Mouse (Mus musculus) hindbrain, embryonic 16.5 days (tissue): ENCODE data around the gene Gpr3. TPM values are rescaled to one million over a fixed set of nuclear protein-coding genes. Genes with fewer than 3 reads are reported as not detected.
A peak's percentile ranks its signal among the peaks of the same experiment; 100 is the strongest.

Experiments
- ATAC-seq: fragments of 200-750 bp; cut with Nextera tagmentation; 2 replicates; pipeline ENCODE4 v1.8.0; 2017; ENCODE audit warnings: moderate TSS enrichment, moderate library complexity
- H3K27ac ChIP-seq: fragments of 300-500 bp; sonication (generic); 2 replicates; pipeline ENCODE4 v1.5.1; 2014; ENCODE audit warnings: low read depth, mild to moderate bottlenecking, control low read depth, low read length, moderate library complexity
- H3K27me3 ChIP-seq: fragments of 300-500 bp; sonication (generic); replicated peaks from 2 replicates; pipeline ENCODE4 v1.6.1; 2014; ENCODE audit warnings: low read length; ENCODE audit not compliant: control insufficient read depth, insufficient read depth
- H3K36me3 ChIP-seq: fragments of 300-500 bp; sonication (generic); 2 replicates; pipeline ENCODE4 v1.6.1; 2014; ENCODE audit warnings: mild to moderate bottlenecking, low read length, moderate library complexity, mixed read lengths; ENCODE audit not compliant: control insufficient read depth, insufficient read depth
- H3K4me1 ChIP-seq: fragments of 300-500 bp; sonication (generic); 2 replicates; pipeline ENCODE4 v1.6.1; 2014; ENCODE audit warnings: low read depth, low read length; ENCODE audit not compliant: control insufficient read depth, insufficient read depth
- H3K4me2 ChIP-seq: fragments of 300-500 bp; sonication (generic); 2 replicates; pipeline ENCODE4 v1.6.1; 2014; ENCODE audit warnings: mild to moderate bottlenecking, low read length, control low read depth, moderate library complexity
- H3K4me3 ChIP-seq: fragments of 300-500 bp; sonication (generic); 2 replicates; pipeline ENCODE4 v1.5.1; 2014; ENCODE audit warnings: mild to moderate bottlenecking, low read length, control low read depth, moderate library complexity
- H3K9ac ChIP-seq: fragments of 300-500 bp; sonication (generic); 2 replicates; pipeline ENCODE4 v1.6.1; 2014; ENCODE audit warnings: low read depth, mild to moderate bottlenecking, control low read depth, low read length, moderate library complexity
- H3K9me3 ChIP-seq: fragments of 300-500 bp; sonication (generic); 2 replicates; pipeline ENCODE4 v1.6.1; 2014; ENCODE audit warnings: mild to moderate bottlenecking, low read length, moderate library complexity; ENCODE audit not compliant: control insufficient read depth
- WGBS: fragments of 180-500 bp; shearing (Covaris S2); extraction: QIAGEN DNeasy Blood & Tissue Kit; methylation state at CpG from one replicate; pipeline ENCODE4 v1.1.7; 2014; 5-methylcytosine and 5-hydroxymethylcytosine counted together
- microRNA-seq: library from miRNA; unstranded; fragments of <30 nt; microRNA quantifications from one replicate; pipeline ENCODE4, GENCODE M21; 2017
- polyA plus RNA-seq: library from polyadenylated mRNA; unstranded; fragments of >200 nt; fragmentation: Nextera tagmentation; extraction: Ambion mirVana; gene quantifications from 2 replicates; pipeline ENCODE4 v1.2.1, GENCODE M21; 2015

The Gpr3 gene
- polyA plus RNA-seq, 1 experiment from 2014 or later: 2.5 TPM

GRCm38 (mm10) chr4:133170056-133170524, 42.2 kb downstream of the Gpr3 start:
- H3K4me3 ChIP-seq: no peak overlapping the region
- H3K4me2 ChIP-seq: no peak overlapping the region
- H3K36me3 ChIP-seq: no peaks in the 10 kb centered on the region
- WGBS: 75% methylated on average over 3 of the region's 3 CpGs
- H3K27me3 ChIP-seq: no peaks in the 10 kb centered on the region
- H3K4me1 ChIP-seq: no peaks in the 10 kb centered on the region; the same call in 1 of the 2 replicates
- no peak overlapping the region; the same call in 1 of the 2 replicates for H3K27ac ChIP-seq
- H3K9me3 ChIP-seq: no peaks in the 10 kb centered on the region
- no peak overlapping the region for H3K9ac ChIP-seq
- no peak for ATAC-seq

- no peak overlapping the region; the same call in 1 of the 2 replicates for H3K27ac ChIP-seq
- H3K4me2 ChIP-seq: no peak overlapping the region
- no peak for ATAC-seq
- H3K4me3 ChIP-seq: no peak overlapping the region
- 86% methylated on average over 10 of the region's 10 CpGs for WGBS
- H3K4me1 ChIP-seq: no peaks in the 10 kb centered on the region; the same call in 1 of the 2 replicates
- H3K36me3 ChIP-seq: no peaks in the 10 kb centered on the region
- no peak overlapping the region for H3K9ac ChIP-seq
- no peaks in the 10 kb centered on the region for H3K27me3 ChIP-seq
- no peaks in the 10 kb centered on the region for H3K9me3 ChIP-seq
These were observed 42.9 kb downstream of the Gpr3 start for GRCm38 (mm10) chr4:133169237-133170055.

- Histone ChIP-seq H3K27me3 (no peaks in the 10 kb centered on the region), H3K4me3 (no peak overlapping the region), H3K36me3 (no peaks in the 10 kb centered on the region), H3K9me3 (no peaks in the 10 kb centered on the region), H3K4me2 (no peak overlapping the region), H3K27ac (0 out of 2 replicates have a peak overlapping the region, but pooled peaks have one; percentile 12), H3K4me1 (no peaks in the 10 kb centered on the region; the same call in 1 of the 2 replicates), H3K9ac (no peak overlapping the region)
- WGBS: 90% methylated on average over 9 of the region's 9 CpGs
- no peak for ATAC-seq
These were observed 45.6 kb downstream of the Gpr3 start for GRCm38 (mm10) chr4:133166773-133167172.

GRCm38 (mm10) chr4:133162196-133162595, 50.1 kb downstream of the Gpr3 start:
- Histone ChIP-seq H3K4me3 (no peak overlapping the region), H3K36me3 (no peaks in the 10 kb centered on the region), H3K9ac (no peak overlapping the region), H3K4me2 (no peak overlapping the region), H3K27me3 (no peaks in the 10 kb centered on the region), H3K4me1 (no peaks in the 10 kb centered on the region; the same call in 1 of the 2 replicates), H3K27ac (no peak overlapping the region), H3K9me3 (no peaks in the 10 kb centered on the region)
- no peak for ATAC-seq
- 77% methylated on average over 6 of the region's 6 CpGs for WGBS

- no peak overlapping the region for H3K4me2 ChIP-seq
- no peaks in the 10 kb centered on the region for H3K36me3 ChIP-seq
- H3K27ac ChIP-seq: no peak overlapping the region
- no peaks in the 10 kb centered on the region for H3K4me1 ChIP-seq
- no peaks in the 10 kb centered on the region for H3K27me3 ChIP-seq
- WGBS: 80% methylated on average over 4 of the region's 4 CpGs
- no peak overlapping the region for H3K9ac ChIP-seq
- no peaks in the 10 kb centered on the region for H3K9me3 ChIP-seq
- H3K4me3 ChIP-seq: no peak overlapping the region
- no peak for ATAC-seq
These were observed 51.5 kb downstream of the Gpr3 start for GRCm38 (mm10) chr4:133160821-133161220.

- Histone ChIP-seq H3K4me1 (no peaks in the 10 kb centered on the region), H3K36me3 (no peaks in the 10 kb centered on the region), H3K27me3 (no peaks in the 10 kb centered on the region), H3K27ac (no peak overlapping the region), H3K4me2 (no peak overlapping the region), H3K9ac (no peak overlapping the region), H3K4me3 (no peak overlapping the region), H3K9me3 (no peaks in the 10 kb centered on the region)
- ATAC-seq: no peak
- 78% methylated on average over 8 of the region's 8 CpGs for WGBS
These were observed 52.1 kb downstream of the Gpr3 start for GRCm38 (mm10) chr4:133160211-133160610.

DNA sequence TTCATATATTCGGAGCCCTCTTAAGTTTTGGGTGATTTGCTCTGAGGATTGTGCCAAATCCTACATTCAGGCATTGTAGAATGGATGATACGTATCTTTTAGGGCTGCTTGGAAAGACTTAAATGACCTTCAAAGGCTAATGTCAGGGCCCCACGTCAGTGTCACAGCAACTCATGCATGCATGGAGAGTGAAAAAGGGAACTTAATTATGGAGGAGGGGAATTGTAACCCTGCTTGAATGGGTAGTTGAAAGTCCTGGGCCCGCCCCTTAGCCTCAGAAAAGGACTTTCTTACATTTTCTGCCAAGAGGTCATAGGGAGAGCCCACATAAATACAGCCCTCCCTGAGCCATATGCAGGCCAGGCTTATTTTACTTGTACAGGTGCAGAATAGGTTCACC, 52.7 kb downstream of the Gpr3 start:
- no peak overlapping the region for H3K9ac ChIP-seq
- no peak overlapping the region for H3K27ac ChIP-seq
- no peaks in the 10 kb centered on the region for H3K9me3 ChIP-seq
- H3K4me1 ChIP-seq: no peaks in the 10 kb centered on the region
- 52% methylated on average over 4 of the region's 4 CpGs for WGBS
- H3K4me2 ChIP-seq: no peak overlapping the region
- no peaks in the 10 kb centered on the region for H3K27me3 ChIP-seq
- no peaks in the 10 kb centered on the region for H3K36me3 ChIP-seq
- no peak for ATAC-seq
- no peak overlapping the region for H3K4me3 ChIP-seq

Small RNAs within 50 kb of the gene (microRNA-seq; reads per million reads assigned to microRNA genes)
- gene Mir7017: not detected

Other genes starting within 250 kb of the Gpr3 start
- gene Fgr, start 238.4 kb downstream of the Gpr3 start, polyA plus RNA-seq: 0.16 and 0.23 TPM in 2 replicates
- 10.4 and 11.6 TPM in 2 replicates for gene Ahdc1, start 201.3 kb downstream of the Gpr3 start, polyA plus RNA-seq
- gene Wasf2, start 82.0 kb downstream of the Gpr3 start, polyA plus RNA-seq: 22.7 and 23.2 TPM in 2 replicates
- 5.6 and 8.3 TPM in 2 replicates for gene Cd164l2, start 405 bp downstream of the Gpr3 start, polyA plus RNA-seq
- 2.6 and 4.2 TPM in 2 replicates for gene Map3k6, start 28.3 kb upstream of the Gpr3 start, polyA plus RNA-seq
- 0.44 and 0.54 TPM in 2 replicates for gene Sytl1, start 50.6 kb upstream of the Gpr3 start, polyA plus RNA-seq
- 121 and 130 TPM in 2 replicates for gene Tmem222, start 65.3 kb upstream of the Gpr3 start, polyA plus RNA-seq
- 18.8 and 21.3 TPM in 2 replicates for gene Wdtc1, start 140.9 kb upstream of the Gpr3 start, polyA plus RNA-seq
- 9.8 and 9.9 TPM in 2 replicates for gene Slc9a1, start 157.2 kb upstream of the Gpr3 start, polyA plus RNA-seq